Mouse (Mus musculus) embryonic facial prominence, embryonic 13.5 days (tissue): Measurements from ENCODE around the gene Fgfr2. TPM values are rescaled to one million over a fixed set of nuclear protein-coding genes. Genes with fewer than 3 reads are reported as not detected.

Experiments
- ATAC-seq: fragments of 200-750 bp; cut with Nextera tagmentation; 2 replicates; pipeline ENCODE4 v1.8.0; 2017; ENCODE audit warnings: low read depth; ENCODE audit not compliant: insufficient number of reproducible peaks, insufficient read depth, low FRiP score, low TSS enrichment
- H3K27ac ChIP-seq: fragments of 300-500 bp; sonication (generic); 2 replicates; pipeline ENCODE4 v1.5.1; 2015; ENCODE audit warnings: moderate library complexity, mild to moderate bottlenecking, inconsistent platforms
- H3K27me3 ChIP-seq: fragments of 300-500 bp; sonication (generic); 2 replicates; pipeline ENCODE4 v1.6.1; 2015; ENCODE audit warnings: mild to moderate bottlenecking, inconsistent platforms
- H3K36me3 ChIP-seq: fragments of 300-500 bp; sonication (generic); 2 replicates; pipeline ENCODE4 v1.6.1; 2015; ENCODE audit warnings: mild to moderate bottlenecking, inconsistent platforms
- H3K4me1 ChIP-seq: fragments of 300-500 bp; sonication (generic); 2 replicates; pipeline ENCODE4 v1.6.1; 2015; ENCODE audit warnings: inconsistent platforms
- H3K4me2 ChIP-seq: fragments of 300-500 bp; sonication (generic); 2 replicates; pipeline ENCODE4 v1.6.1; 2015; ENCODE audit warnings: moderate library complexity, mild to moderate bottlenecking, inconsistent platforms
- H3K4me3 ChIP-seq: fragments of 300-500 bp; sonication (generic); 2 replicates; pipeline ENCODE4 v1.5.1; 2015; ENCODE audit warnings: mild to moderate bottlenecking, inconsistent platforms
- H3K9ac ChIP-seq: fragments of 300-500 bp; sonication (generic); 2 replicates; pipeline ENCODE4 v1.6.1; 2015; ENCODE audit warnings: mild to moderate bottlenecking, inconsistent platforms
- H3K9me3 ChIP-seq: fragments of 300-500 bp; sonication (generic); 2 replicates; pipeline ENCODE4 v1.6.1; 2016; ENCODE audit warnings: inconsistent platforms
- WGBS: fragments of 180-500 bp; shearing (Covaris S2); methylation state at CpG from one replicate; pipeline ENCODE4 v1.1.7; 2015; ENCODE audit warnings: mixed read lengths; 5-methylcytosine and 5-hydroxymethylcytosine counted together
- polyA plus RNA-seq: library from polyadenylated mRNA; unstranded; fragments of >200 nt; fragmentation: Nextera tagmentation; extraction: Ambion mirVana; gene quantifications from 2 replicates; pipeline ENCODE4 v1.2.1, GENCODE M21; 2015

Gene Fgfr2
- polyA plus RNA-seq, 1 experiment from 2014 or later, result 174 TPM

DNA sequence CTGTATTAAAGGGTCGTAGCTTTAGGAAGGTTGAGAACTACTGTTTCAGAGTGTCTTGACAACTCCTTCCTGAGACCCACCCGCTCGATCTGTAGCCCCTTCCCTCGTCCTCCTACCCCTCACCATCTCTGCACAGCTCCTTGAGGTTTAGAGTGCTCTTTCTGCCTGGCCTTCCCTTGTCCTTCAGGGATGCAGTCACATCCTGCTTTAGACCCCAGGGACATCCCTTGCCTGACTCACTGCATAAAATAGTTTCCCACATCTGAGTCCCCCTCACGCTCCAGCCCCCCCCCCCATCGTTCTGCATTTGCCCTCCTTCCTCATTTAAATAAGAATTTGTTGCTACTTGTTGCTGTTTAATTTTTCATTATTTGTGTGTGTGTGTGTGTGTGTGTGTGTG lies 2156.3 kb downstream of the Fgfr2 start:
- peak overlapping the region; percentile 89 for H3K27ac ChIP-seq
- H3K4me3 ChIP-seq, result no peak overlapping the region
- peaks cover 51% of the 10 kb centered on the region for H3K4me1 ChIP-seq
- no peak overlapping the region for H3K9ac ChIP-seq
- no peak for ATAC-seq
- 47% methylated on average over 6 of the region's 6 CpGs for WGBS
- no peaks in the 10 kb centered on the region for H3K36me3 ChIP-seq
- peak overlapping the region; percentile 16; the same call in 1 of the 2 replicates for H3K4me2 ChIP-seq
- H3K9me3 ChIP-seq, result no peaks in the 10 kb centered on the region
- no peaks in the 10 kb centered on the region for H3K27me3 ChIP-seq

DNA sequence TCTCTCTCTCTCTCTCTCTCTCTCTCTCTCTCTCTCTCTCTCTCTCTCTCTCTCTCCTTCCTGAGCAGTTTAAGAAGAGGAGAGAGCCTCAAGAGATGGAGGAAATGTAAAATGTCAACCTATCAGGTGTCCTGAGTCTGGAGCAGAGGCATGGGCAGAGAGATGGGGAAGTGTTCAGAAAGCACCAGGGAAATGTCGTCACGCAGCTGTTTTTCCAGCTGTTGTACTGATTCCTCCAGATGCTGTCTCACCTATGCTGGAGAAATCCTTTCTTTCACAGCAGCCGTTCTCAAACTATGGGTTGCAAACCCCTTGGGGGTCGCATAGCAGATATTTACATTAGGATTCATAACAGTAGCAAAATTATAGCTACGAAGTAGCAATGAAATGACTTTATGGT lies 2156.7 kb downstream of the Fgfr2 start:
- Histone ChIP-seq H3K4me1 (peaks cover 51% of the 10 kb centered on the region), H3K4me3 (no peak overlapping the region), H3K9ac (0 out of 2 replicates have a peak overlapping the region, but pooled peaks have one; percentile 16), H3K9me3 (no peaks in the 10 kb centered on the region), H3K36me3 (no peaks in the 10 kb centered on the region), H3K27ac (peak overlapping the region; percentile 89), H3K4me2 (peak overlapping the region; percentile 16; the same call in 1 of the 2 replicates), H3K27me3 (no peaks in the 10 kb centered on the region)
- no peak for ATAC-seq
- 22% methylated on average over 5 of the region's 5 CpGs for WGBS

DNA sequence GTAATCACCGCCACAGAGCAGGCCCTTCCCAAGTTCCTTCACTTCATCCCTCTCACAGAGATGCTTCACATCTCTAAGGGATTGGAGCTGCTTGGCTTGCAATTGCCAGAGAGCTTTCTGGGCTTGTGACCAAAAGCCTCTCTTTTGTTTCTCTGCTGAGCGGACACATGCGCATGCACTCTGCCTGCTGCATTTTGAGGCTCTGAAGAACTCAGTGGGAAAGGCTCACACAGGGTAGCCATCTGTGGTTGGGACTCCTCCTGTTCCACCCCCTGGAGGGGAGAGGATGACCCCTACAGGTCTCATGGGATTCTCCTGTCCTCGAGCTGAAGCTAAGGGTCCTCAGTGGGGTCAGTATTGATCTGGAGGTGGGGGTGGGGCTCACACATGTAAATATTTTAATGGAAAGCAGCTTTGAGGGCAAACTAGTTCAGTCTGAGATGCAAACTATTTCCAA lies 2157.2 kb downstream of the Fgfr2 start:
- no peaks in the 10 kb centered on the region for H3K9me3 ChIP-seq
- H3K4me1 ChIP-seq, result peaks cover 55% of the 10 kb centered on the region
- H3K9ac ChIP-seq, result no peak overlapping the region
- no peak overlapping the region for H3K4me3 ChIP-seq
- no peaks in the 10 kb centered on the region for H3K36me3 ChIP-seq
- no peaks in the 10 kb centered on the region for H3K27me3 ChIP-seq
- WGBS, result 33% methylated on average over 4 of the region's 4 CpGs
- H3K4me2 ChIP-seq, result no peak overlapping the region
- peak overlapping the region; percentile 89 for H3K27ac ChIP-seq
- ATAC-seq, result peak; percentile 66

DNA sequence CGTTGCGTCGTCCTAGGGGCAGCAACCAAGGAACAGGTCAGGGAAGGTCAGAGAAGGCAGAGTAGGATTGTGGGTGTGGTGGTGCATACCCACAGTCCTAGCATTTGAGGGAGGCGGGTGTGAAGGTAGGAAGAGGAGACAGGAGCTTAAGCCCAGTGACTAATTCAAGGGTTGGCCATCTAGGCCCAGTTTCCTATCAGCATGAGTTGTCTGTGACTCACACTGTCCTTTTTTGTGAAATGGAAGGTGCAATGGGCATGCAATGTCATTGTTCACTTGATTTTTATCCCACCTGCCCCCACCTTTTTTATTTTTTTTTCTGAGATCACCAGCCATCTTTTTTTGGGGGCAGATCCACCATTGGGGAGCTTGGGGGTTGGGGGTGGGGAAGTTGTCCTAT lies 2157.8 kb downstream of the Fgfr2 start:
- peak overlapping the region; percentile 89 for H3K27ac ChIP-seq
- peaks cover 57% of the 10 kb centered on the region for H3K4me1 ChIP-seq
- no peak for ATAC-seq
- H3K9me3 ChIP-seq, result no peaks in the 10 kb centered on the region
- H3K9ac ChIP-seq, result no peak overlapping the region
- H3K4me3 ChIP-seq, result no peak overlapping the region
- no peaks in the 10 kb centered on the region for H3K27me3 ChIP-seq
- no peaks in the 10 kb centered on the region for H3K36me3 ChIP-seq
- no peak overlapping the region for H3K4me2 ChIP-seq
- 92% methylated on average over 4 of the region's 4 CpGs for WGBS

DNA sequence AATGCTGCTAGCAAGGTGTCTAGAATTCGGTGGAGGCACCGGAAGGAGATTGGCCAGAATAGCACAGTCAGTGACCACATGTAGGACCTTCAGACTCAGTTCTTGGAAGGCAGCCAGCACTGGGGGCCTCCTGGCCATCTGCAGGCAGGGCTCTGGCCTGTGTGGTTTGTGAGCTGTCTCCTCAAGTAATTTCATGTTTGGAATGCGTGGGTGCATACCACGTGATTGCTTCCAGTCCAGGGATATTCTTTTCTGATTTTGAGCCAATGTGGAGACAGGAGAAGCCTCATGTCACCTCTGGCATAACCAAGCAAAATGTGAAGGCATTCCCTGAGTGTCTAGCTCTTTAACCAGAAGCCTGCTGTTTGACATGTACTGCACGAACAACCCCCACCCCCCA lies 2158.5 kb downstream of the Fgfr2 start:
- H3K4me1 ChIP-seq, result peaks cover 60% of the 10 kb centered on the region
- no peak overlapping the region for H3K4me2 ChIP-seq
- H3K27me3 ChIP-seq, result no peaks in the 10 kb centered on the region
- H3K9ac ChIP-seq, result no peak overlapping the region
- WGBS, result 25% methylated on average over 5 of the region's 5 CpGs
- H3K36me3 ChIP-seq, result no peaks in the 10 kb centered on the region
- H3K9me3 ChIP-seq, result no peaks in the 10 kb centered on the region
- H3K4me3 ChIP-seq, result no peak overlapping the region
- peak overlapping the region; percentile 89; the same call in 1 of the 2 replicates for H3K27ac ChIP-seq
- ATAC-seq, result no peak

DNA sequence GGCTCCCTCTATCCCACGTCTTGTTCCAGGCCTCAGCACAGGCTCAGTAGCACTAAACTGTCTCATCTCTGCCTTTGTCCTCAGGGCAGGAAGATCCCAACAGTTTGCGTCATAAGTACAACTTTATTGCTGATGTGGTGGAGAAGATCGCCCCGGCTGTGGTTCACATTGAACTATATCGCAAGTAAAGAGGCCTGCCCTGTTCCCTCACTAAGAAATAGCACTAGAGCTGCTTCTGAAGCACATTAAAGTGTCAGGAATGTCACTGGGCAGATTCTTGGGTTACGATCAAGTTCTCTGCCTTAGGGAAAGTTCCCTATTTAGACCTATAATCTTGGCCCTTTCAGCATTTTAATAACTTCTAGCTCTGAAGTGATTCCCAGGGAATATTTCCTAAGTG lies 2161.7 kb downstream of the Fgfr2 start:
- Histone ChIP-seq H3K9me3 (no peaks in the 10 kb centered on the region), H3K4me2 (no peak overlapping the region), H3K27me3 (no peaks in the 10 kb centered on the region), H3K36me3 (no peaks in the 10 kb centered on the region), H3K9ac (no peak overlapping the region), H3K4me3 (no peak overlapping the region), H3K4me1 (peaks cover 38% of the 10 kb centered on the region), H3K27ac (peak overlapping the region; percentile 24; the same call in 1 of the 2 replicates)
- no peak for ATAC-seq
- WGBS, result 67% methylated on average over 6 of the region's 6 CpGs

DNA sequence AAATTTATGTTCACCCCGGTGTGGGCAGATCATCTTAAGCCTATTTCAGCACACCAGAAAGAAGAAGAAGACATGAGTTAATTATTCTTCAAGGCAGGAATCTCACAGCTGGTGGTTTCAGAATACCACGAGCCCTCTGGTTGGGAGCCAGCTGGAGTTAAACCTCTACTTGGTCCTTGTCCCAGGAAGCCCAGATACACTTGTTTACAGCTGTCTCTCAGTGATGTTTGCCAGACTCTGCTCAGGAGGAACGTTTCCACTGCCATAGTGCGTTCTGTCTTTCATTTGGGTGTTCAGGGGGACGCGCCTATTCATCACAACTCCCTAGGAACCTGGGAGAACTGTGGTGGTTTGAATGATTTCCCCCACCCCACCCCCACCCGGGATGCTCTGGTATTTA lies 2163.3 kb downstream of the Fgfr2 start:
- Histone ChIP-seq H3K4me1 (peaks cover 23% of the 10 kb centered on the region), H3K36me3 (no peaks in the 10 kb centered on the region), H3K27ac (peak overlapping the region; percentile 22; the same call in 1 of the 2 replicates), H3K4me2 (no peak overlapping the region), H3K9ac (no peak overlapping the region), H3K4me3 (no peak overlapping the region), H3K9me3 (no peaks in the 10 kb centered on the region), H3K27me3 (no peaks in the 10 kb centered on the region)
- ATAC-seq, result no peak
- 42% methylated on average over 7 of the region's 7 CpGs for WGBS

DNA sequence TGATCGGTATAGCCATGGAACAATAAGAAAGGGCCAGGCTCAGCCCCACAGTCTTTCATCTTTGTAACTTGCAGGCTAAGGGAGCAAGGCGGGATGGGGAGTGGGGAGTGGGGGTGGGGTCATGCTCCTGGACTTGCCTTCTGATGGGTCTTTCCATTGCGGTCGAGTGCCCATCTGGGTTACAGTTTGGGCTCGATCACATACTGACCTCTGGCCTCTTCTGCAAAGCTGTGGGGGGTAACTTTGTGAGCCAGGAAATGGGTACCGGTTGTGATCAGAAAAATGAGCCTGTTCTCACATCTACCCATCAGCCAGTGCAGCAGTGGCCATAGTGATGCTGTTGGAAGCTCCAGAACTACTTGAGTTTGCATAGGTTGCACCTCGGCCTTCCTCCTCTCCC lies 2164.6 kb downstream of the Fgfr2 start:
- WGBS, result 54% methylated on average over 7 of the region's 7 CpGs
- no peak overlapping the region for H3K4me2 ChIP-seq
- H3K9ac ChIP-seq, result no peak overlapping the region
- H3K4me3 ChIP-seq, result no peak overlapping the region
- H3K27me3 ChIP-seq, result no peaks in the 10 kb centered on the region
- no peak overlapping the region for H3K27ac ChIP-seq
- H3K9me3 ChIP-seq, result no peaks in the 10 kb centered on the region
- ATAC-seq, result no peak
- peaks cover 18% of the 10 kb centered on the region for H3K4me1 ChIP-seq
- no peaks in the 10 kb centered on the region for H3K36me3 ChIP-seq

DNA sequence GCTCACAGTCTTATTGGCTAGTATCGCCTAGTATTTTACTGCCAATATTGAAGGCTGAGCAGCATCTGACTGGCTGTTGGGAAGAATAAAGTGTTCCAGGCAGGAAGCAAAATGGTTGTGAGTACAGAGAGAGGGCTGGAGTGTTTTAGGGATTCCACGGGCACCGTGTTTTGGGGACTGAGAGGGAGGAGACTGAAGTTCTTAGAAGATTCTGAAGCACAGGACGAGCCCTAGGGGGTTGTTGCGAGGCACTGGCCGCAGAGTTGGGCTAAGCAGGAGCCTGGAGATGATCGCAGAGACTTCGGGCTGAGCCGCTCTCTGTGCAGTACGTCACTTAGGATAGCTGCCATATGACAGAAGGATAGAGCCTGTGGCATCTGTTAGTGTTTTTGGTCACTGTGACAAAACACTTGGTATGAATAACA lies 2169.0 kb downstream of the Fgfr2 start:
- ATAC-seq, result no peak
- H3K36me3 ChIP-seq, result no peaks in the 10 kb centered on the region
- H3K4me1 ChIP-seq, result peaks cover 4% of the 10 kb centered on the region
- no peak overlapping the region for H3K4me3 ChIP-seq
- WGBS, result 76% methylated on average over 10 of the region's 10 CpGs
- H3K27me3 ChIP-seq, result no peaks in the 10 kb centered on the region
- H3K27ac ChIP-seq, result no peak overlapping the region
- no peak overlapping the region for H3K9ac ChIP-seq
- no peak overlapping the region for H3K4me2 ChIP-seq
- no peaks in the 10 kb centered on the region for H3K9me3 ChIP-seq

DNA sequence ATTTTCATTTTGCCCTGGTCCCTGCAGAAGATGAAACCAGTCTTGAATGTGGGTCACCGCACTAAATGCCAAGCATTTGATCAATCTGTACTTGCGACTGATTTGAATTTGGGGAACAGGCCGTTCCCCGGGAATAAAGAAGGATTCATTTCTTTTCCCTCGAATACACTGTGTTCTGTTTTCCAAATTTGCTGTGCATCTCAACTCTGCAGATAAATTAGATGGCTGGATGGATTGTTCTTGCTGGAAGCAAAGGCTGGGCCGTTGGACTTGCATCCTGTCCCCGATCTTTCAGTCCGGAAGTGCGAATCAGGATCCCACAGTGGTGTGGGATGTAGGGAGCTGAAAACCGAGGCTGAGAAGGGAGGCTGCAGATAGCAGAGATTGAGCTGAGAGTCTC lies 2169.8 kb downstream of the Fgfr2 start:
- H3K27me3 ChIP-seq, result no peaks in the 10 kb centered on the region
- no peak overlapping the region for H3K4me3 ChIP-seq
- no peak overlapping the region for H3K27ac ChIP-seq
- no peak for ATAC-seq
- H3K4me1 ChIP-seq, result peaks cover 10% of the 10 kb centered on the region
- no peaks in the 10 kb centered on the region for H3K9me3 ChIP-seq
- H3K9ac ChIP-seq, result no peak overlapping the region
- WGBS, result 88% methylated on average over 10 of the region's 10 CpGs
- H3K36me3 ChIP-seq, result no peaks in the 10 kb centered on the region
- H3K4me2 ChIP-seq, result no peak overlapping the region

DNA sequence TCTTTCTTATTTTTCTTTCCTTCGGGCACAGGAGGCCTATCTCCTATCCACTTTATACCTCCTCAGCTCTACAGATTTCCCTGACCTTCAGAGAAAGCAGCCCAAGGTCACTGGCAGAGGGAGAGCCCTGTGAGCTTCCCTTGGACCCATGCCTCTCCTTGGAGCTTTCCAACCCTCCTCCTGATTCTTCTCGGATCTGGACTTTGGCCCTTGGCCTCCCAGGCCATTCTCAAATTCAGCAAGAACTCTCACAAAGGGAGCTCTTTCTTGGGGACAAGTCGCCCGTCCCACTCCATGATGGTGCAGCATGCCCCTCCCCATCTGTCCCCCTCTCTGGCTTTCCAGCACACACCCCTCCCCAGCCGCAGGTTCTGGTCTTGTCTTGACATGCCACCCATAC lies 2172.1 kb downstream of the Fgfr2 start:
- H3K27me3 ChIP-seq, result no peaks in the 10 kb centered on the region
- H3K4me1 ChIP-seq, result peaks cover 10% of the 10 kb centered on the region
- no peak overlapping the region for H3K4me3 ChIP-seq
- no peak overlapping the region for H3K9ac ChIP-seq
- H3K36me3 ChIP-seq, result no peaks in the 10 kb centered on the region
- 82% methylated on average over 5 of the region's 5 CpGs for WGBS
- no peak overlapping the region for H3K4me2 ChIP-seq
- no peak for ATAC-seq
- H3K27ac ChIP-seq, result no peak overlapping the region
- no peaks in the 10 kb centered on the region for H3K9me3 ChIP-seq

DNA sequence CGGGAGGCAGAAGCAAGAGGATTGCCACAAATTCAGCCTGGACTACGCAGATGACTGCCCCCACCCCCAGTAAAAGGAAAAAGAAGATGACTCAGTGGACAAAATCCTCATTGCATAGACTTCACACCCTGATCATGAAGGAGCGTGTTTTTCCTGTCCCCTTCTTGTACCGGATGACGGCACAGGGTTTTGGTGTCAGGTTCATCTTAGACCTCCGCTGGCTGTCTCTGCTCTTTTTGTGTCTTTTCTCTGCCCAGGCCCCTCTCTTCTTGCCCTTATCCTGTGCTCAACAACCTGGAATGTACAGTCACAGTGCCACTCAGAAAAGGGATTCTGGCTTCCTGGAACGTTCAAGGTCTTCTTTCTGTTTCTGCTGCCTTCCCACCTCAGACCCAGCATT lies 2172.7 kb downstream of the Fgfr2 start:
- Histone ChIP-seq H3K4me3 (no peak overlapping the region), H3K27ac (no peak overlapping the region), H3K9me3 (no peaks in the 10 kb centered on the region), H3K36me3 (no peaks in the 10 kb centered on the region), H3K4me1 (peaks cover 10% of the 10 kb centered on the region), H3K9ac (no peak overlapping the region), H3K4me2 (no peak overlapping the region), H3K27me3 (no peaks in the 10 kb centered on the region)
- 86% methylated on average over 7 of the region's 7 CpGs for WGBS
- no peak for ATAC-seq
